Mouse (Mus musculus) limb, embryonic 14.5 days (tissue): ENCODE measurements around the gene 5330417C22Rik. TPM values are rescaled to one million over a fixed set of nuclear protein-coding genes. Genes with fewer than 3 reads are reported as not detected.
A peak's percentile ranks its signal among the peaks of the same experiment; 100 is the strongest.

Experiments
- ATAC-seq: fragments of 200-750 bp; cut with Nextera tagmentation; 2 replicates; pipeline ENCODE4 v1.8.0; 2017; ENCODE audit warnings: low read depth, moderate number of reproducible peaks, moderate TSS enrichment; ENCODE audit not compliant: low FRiP score
- DNase-seq: peaks from one replicate; pipeline ENCODE4 v3.0.0-alpha.2; 2015; ENCODE audit warnings: low spot score
- H3K27ac ChIP-seq: fragments of 300-500 bp; sonication (generic); replicated peaks from 2 replicates; pipeline ENCODE4 v1.5.1; 2014; ENCODE audit warnings: low read depth, mild to moderate bottlenecking, low read length, moderate library complexity, mixed read lengths
- H3K27me3 ChIP-seq: fragments of 300-500 bp; sonication (generic); 2 replicates; pipeline ENCODE4 v1.6.1; 2014; ENCODE audit warnings: low read length, mixed read lengths; ENCODE audit not compliant: control insufficient read depth, insufficient read depth
- H3K36me3 ChIP-seq: fragments of 300-500 bp; sonication (generic); 2 replicates; pipeline ENCODE4 v1.6.1; 2014; ENCODE audit warnings: mild to moderate bottlenecking, low read length, moderate library complexity, mixed read lengths; ENCODE audit not compliant: control insufficient read depth, insufficient read depth
- H3K4me1 ChIP-seq: fragments of 300-500 bp; sonication (generic); 2 replicates; pipeline ENCODE4 v1.6.1; 2014; ENCODE audit warnings: antibody characterized with exemption, low read length, mixed read lengths; ENCODE audit not compliant: control insufficient read depth, insufficient read depth
- H3K4me2 ChIP-seq: fragments of 300-500 bp; sonication (generic); replicated peaks from 2 replicates; pipeline ENCODE4 v1.6.1; 2014; ENCODE audit warnings: low read depth, mild to moderate bottlenecking, low read length, moderate library complexity; ENCODE audit not compliant: severe bottlenecking
- H3K4me3 ChIP-seq: fragments of 300-500 bp; sonication (generic); replicated peaks from 2 replicates; pipeline ENCODE4 v1.5.1; 2014; ENCODE audit warnings: low read length
- H3K9ac ChIP-seq: fragments of 300-500 bp; sonication (generic); 2 replicates; pipeline ENCODE4 v1.6.1; 2014; ENCODE audit warnings: mild to moderate bottlenecking, low read depth, low read length, moderate library complexity; ENCODE audit not compliant: severe bottlenecking
- H3K9me3 ChIP-seq: fragments of 300-500 bp; sonication (generic); 2 replicates; pipeline ENCODE4 v1.6.1; 2016; ENCODE audit warnings: low read length; ENCODE audit not compliant: control insufficient read depth
- POLR2A ChIP-seq: fragments of 200-500 bp; IDR thresholded peaks from 2 replicates; pipeline ENCODE4 v1.8.0; 2012; ENCODE audit warnings: inconsistent platforms, mild to moderate bottlenecking, moderate library complexity, borderline replicate concordance; ENCODE audit not compliant: insufficient read depth, insufficient read length; ENCODE audit errors: extremely low read depth
- WGBS: fragments of 180-500 bp; shearing (Covaris S2); extraction: QIAGEN DNeasy Blood & Tissue Kit; methylation state at CpG from one replicate; pipeline ENCODE4 v1.1.7; 2014; 5-methylcytosine and 5-hydroxymethylcytosine counted together
- polyA plus RNA-seq, 2 experiments: library from polyadenylated mRNA; depleted of rRNA in 1 of 2; stranded (reverse) in 1 of 2; unstranded in 1 of 2; fragments of >200 nt; fragmentation: Nextera tagmentation in 1 of 2; extraction: Ambion mirVana in 1 of 2; gene quantifications; 2 replicates each; pipeline versions ENCODE4 v1.2.1 to v1.2.3; 2012 to 2014

5330417C22Rik gene
- polyA plus RNA-seq, 2 experiments: 0.39 to 0.83 TPM

DNA sequence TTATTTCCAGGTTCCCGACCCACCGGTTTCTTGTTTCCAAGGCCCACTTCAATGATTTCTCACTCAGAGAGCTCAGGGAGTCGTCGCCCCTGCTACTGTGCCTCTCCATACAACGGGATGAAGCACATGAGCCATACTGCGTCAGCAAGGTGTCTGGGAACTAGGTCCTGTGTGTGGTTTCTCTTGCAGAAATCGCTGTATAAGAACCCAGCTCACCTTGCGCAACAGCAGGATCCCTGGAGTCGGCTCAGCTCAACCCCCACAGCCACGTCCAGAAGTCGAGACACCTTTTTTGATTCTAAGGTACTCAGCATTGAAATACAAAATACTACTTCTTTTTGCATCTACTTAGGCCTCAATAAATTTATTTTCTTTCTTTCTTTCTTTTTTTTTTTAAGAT, 6.0 kb upstream of the 5330417C22Rik start:
- Histone ChIP-seq H3K36me3 (no peaks in the 10 kb centered on the region), H3K4me1 (0 out of 2 replicates have a peak, but pooled peaks cover 2% of the 10 kb centered on the region), H3K27me3 (no peaks in the 10 kb centered on the region), H3K9ac (no peak overlapping the region), H3K4me2 (no peak overlapping the region), H3K4me3 (no peak overlapping the region), H3K27ac (no peak overlapping the region), H3K9me3 (no peaks in the 10 kb centered on the region)
- DNase-seq: no peak
- ATAC-seq: no peak
- 79% methylated on average over 11 of the region's 11 CpGs for WGBS
- no peak for TF ChIP-seq POLR2A

- Histone ChIP-seq H3K36me3 (no peaks in the 10 kb centered on the region), H3K9me3 (no peaks in the 10 kb centered on the region), H3K4me3 (no peak overlapping the region; the same call in 1 of the 2 replicates), H3K27ac (no peak overlapping the region), H3K4me1 (peaks cover 8% of the 10 kb centered on the region; the same call in 1 of the 2 replicates), H3K27me3 (peaks cover 22% of the 10 kb centered on the region), H3K9ac (no peak overlapping the region), H3K4me2 (peak overlapping the region; percentile 45)
- peak; percentile 94 for DNase-seq
- WGBS: 4% methylated on average over 17 of the region's 17 CpGs
- no peak for TF ChIP-seq POLR2A
- ATAC-seq: peak; percentile 85
These were observed 967 bp upstream of the 5330417C22Rik start for GRCm38 (mm10) chr3:108537303-108537702.

GRCm38 (mm10) chr3:108535896-108536516, 330 bp downstream of the 5330417C22Rik start:
- DNase-seq: no peak
- ATAC-seq: no peak
- Histone ChIP-seq H3K9ac (peak overlapping the region; percentile 40; the same call in 1 of the 2 replicates), H3K27me3 (peaks cover 22% of the 10 kb centered on the region), H3K4me3 (peak overlapping the region; percentile 44), H3K9me3 (no peaks in the 10 kb centered on the region), H3K27ac (no peak overlapping the region), H3K4me2 (peak overlapping the region; percentile 74), H3K4me1 (peaks cover 8% of the 10 kb centered on the region; the same call in 1 of the 2 replicates), H3K36me3 (no peaks in the 10 kb centered on the region)
- 8% methylated on average over 15 of the region's 15 CpGs for WGBS
- TF ChIP-seq POLR2A: no peak

DNA sequence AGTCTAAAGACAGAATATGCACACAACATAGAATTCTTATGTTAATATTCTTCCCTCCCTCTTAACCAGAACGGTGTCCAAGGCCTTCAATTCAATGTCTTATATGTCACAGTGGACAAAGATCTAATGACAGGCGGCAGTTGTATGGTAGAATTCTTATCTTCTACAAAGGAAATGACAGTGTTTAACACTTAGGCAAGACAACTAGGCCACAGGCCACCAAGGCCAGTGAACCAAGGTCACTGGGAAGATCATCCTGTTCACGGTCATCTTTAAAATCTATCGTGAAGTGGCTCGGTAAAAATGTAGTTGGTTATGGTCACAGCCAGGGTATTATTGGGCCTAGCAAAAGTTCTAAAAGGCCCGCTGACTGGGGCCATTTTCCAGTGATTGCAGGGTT, 2.4 kb downstream of the 5330417C22Rik start, which contains the start of gene 1700013F07Rik:
1700013F07Rik (plus strand) TSS at position 200 of the 400 bp plus-strand sequence.
- Histone ChIP-seq H3K27me3 (peaks cover 22% of the 10 kb centered on the region), H3K4me1 (peaks cover 8% of the 10 kb centered on the region; the same call in 1 of the 2 replicates), H3K4me3 (no peak within 1 kb of the TSS), H3K9me3 (no peaks in the 10 kb centered on the region), H3K9ac (no peak within 1 kb of the TSS), H3K27ac (no peak within 1 kb of the TSS), H3K36me3 (no peaks in the 10 kb centered on the region), H3K4me2 (no peak within 1 kb of the TSS)
- 93% methylated on average over 6 of the region's 6 CpGs for WGBS
- no peak for TF ChIP-seq POLR2A
- DNase-seq: no peak
- no peak for ATAC-seq

DNA sequence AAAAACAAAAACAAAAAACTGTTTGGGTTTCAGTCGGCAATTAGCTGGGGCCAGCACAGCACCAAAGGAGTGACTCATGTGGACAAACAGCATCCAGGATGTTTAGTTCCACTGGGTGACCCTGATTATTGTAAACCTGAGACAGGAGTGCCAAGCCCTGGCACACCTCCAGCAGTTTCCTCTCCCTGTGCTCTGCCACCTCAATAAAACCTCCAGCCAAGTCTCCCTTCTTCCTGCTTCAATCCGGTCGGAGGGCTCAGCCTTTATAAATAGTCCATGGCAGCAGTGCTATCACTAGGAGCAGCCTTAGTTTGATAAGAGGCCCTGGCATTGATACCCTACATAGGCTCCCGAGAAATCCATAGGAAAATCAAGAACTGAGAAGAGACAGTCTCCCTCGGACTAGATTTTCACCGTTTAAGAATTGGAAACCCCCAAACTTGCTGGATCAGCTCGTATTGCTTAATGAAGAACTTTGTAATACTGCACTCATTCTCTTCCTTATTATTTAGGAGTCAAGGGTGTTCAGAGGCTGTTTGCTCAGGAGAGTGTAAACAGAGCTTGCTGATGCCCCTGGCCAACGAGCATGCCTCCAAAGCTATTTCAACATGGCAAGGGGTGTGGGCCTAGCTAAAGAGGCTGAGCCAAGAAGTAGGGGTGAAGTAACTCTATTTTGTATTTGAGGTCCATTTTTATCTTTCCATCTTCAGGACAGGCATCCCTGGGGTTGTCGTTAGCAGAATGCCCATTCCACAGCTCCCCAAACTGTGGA, 3.0 kb downstream of the 5330417C22Rik start:
- no peak for TF ChIP-seq POLR2A
- peaks cover 22% of the 10 kb centered on the region for H3K27me3 ChIP-seq

More for the DNA sequence above, 3.0 kb downstream of the 5330417C22Rik start:
- WGBS: 58% methylated on average over 9 of the region's 9 CpGs
- ATAC-seq (no peak), DNase-seq (no peak)
- Histone ChIP-seq H3K9me3 (no peaks in the 10 kb centered on the region), H3K36me3 (no peaks in the 10 kb centered on the region), H3K27ac (no peak overlapping the region), H3K4me2 (no peak overlapping the region), H3K9ac (no peak overlapping the region), H3K4me1 (peaks cover 8% of the 10 kb centered on the region; the same call in 1 of the 2 replicates), H3K4me3 (no peak overlapping the region)
